ENCODE assay signal across 12 mouse cellular contexts in the genomic region with DNA sequence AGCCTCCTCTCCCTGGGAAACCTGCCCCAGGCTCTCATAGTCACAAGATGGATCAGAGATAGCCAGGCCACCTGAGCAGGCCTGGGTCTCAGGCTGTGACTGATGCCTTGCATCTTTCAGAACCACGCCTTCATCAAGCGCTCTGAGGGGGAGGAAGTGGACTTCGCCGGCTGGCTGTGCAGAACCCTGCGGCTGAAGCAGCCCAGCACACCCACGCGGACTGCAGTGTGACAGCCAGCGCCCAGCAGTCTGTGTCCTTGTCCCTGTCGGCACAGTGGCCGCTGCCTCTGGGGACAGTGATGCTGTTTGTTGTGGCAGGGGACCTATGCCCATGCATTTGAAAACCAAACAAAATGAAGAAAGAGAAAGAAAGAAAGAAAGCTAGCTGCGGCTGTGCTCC. TPM values are rescaled to one million over a fixed set of nuclear protein-coding genes. Genes with fewer than 3 reads are reported as not detected.
"Had no signal": no experiment of that assay in that cellular context is flagged by ENCODE, and none has a peak within 500 bp of the region (broad histone marks: within the 10 kb centered on the region; RNA-seq: fewer than 3 reads in every experiment).

No protein-coding gene starts in this region.

- H3K27ac ChIP-seq: kidney, postnatal 0 days; limb, embryonic 13.5 days; liver, embryonic 14.5 days; midbrain, embryonic 12.5 days; stomach, embryonic 15.5 days had no signal

- DNase-seq: kidney, adult 11 months; kidney, adult 9 months; kidney, postnatal 36 days; lung, adult 18-20 months; thymus, postnatal 36 days had no signal

- H3K4me3 ChIP-seq: limb, embryonic 13.5 days; midbrain, embryonic 12.5 days; stomach, embryonic 15.5 days had no signal

- ATAC-seq: midbrain, embryonic 16.5 days had no signal

RNA-seq across cellular contexts. Expression of a gene that starts 24.8 kb away (rescaled TPM):
- total RNA-seq: megakaryocyte-erythroid progenitor cell, adult 5-6 weeks had no signal
